Mouse (Mus musculus) lung, postnatal 0 days (tissue): ENCODE measurements at regions not wholly inside any gene's neighbourhood (a gene's known extent, or its start where the extent isn't known, plus 50 kb on each side); places are given as distances from the start of the nearest gene placed in this dataset.

Source experiments
- ATAC-seq: fragments of 200-750 bp; cut with Nextera tagmentation; 2 replicates; pipeline ENCODE4 v1.8.0; 2017; ENCODE audit warnings: moderate library complexity
- DNase-seq: peaks from one replicate; pipeline ENCODE4 v3.0.0-alpha.2; 2016; ENCODE audit warnings: low spot score
- H3K27ac ChIP-seq: fragments of 300-500 bp; sonication (generic); 2 replicates; pipeline ENCODE4 v1.5.1; 2014; ENCODE audit warnings: antibody characterized with exemption, mild to moderate bottlenecking, low read length, mixed read lengths
- H3K27me3 ChIP-seq: fragments of 300-500 bp; sonication (generic); replicated peaks from 2 replicates; pipeline ENCODE4 v1.6.1; 2014; ENCODE audit warnings: low read length, mixed read lengths; ENCODE audit not compliant: insufficient read depth
- H3K36me3 ChIP-seq: fragments of 300-500 bp; sonication (generic); 2 replicates; pipeline ENCODE4 v1.6.1; 2014; ENCODE audit warnings: low read length, mixed read lengths; ENCODE audit not compliant: insufficient read depth
- H3K4me1 ChIP-seq: fragments of 300-500 bp; sonication (generic); 2 replicates; pipeline ENCODE4 v1.6.1; 2014; ENCODE audit warnings: antibody characterized with exemption, low read depth, low read length, mixed read lengths; ENCODE audit not compliant: insufficient read depth
- H3K4me2 ChIP-seq: fragments of 300-500 bp; sonication (generic); replicated peaks from 2 replicates; pipeline ENCODE4 v1.6.1; 2014; ENCODE audit warnings: low read depth, mild to moderate bottlenecking, low read length, moderate library complexity, mixed read lengths
- H3K4me3 ChIP-seq: fragments of 300-500 bp; sonication (generic); 2 replicates; pipeline ENCODE4 v1.5.1; 2014; ENCODE audit warnings: low read depth, low read length
- H3K9ac ChIP-seq: fragments of 300-500 bp; sonication (generic); replicated peaks from 2 replicates; pipeline ENCODE4 v1.6.1; 2014; ENCODE audit warnings: low read depth, mild to moderate bottlenecking
- H3K9me3 ChIP-seq: fragments of 300-500 bp; sonication (generic); 2 replicates; pipeline ENCODE4 v1.6.1; 2016; ENCODE audit warnings: low read length, mixed read lengths
- CTCF ChIP-seq: IDR thresholded peaks from 2 replicates; pipeline ENCODE4 v1.5.1; 2016; ENCODE audit warnings: antibody characterized with exemption, mild to moderate bottlenecking
- EP300 ChIP-seq: IDR thresholded peaks from 2 replicates; pipeline ENCODE4 v1.6.1; 2016; ENCODE audit warnings: antibody characterized with exemption, mild to moderate bottlenecking, control low read depth
- WGBS: fragments of 180-500 bp; shearing (Covaris S2); extraction: QIAGEN DNeasy Blood & Tissue Kit; methylation state at CpG from one replicate; pipeline ENCODE4 v1.1.7; 2014; 5-methylcytosine and 5-hydroxymethylcytosine counted together

GRCm38 (mm10) chr2:63920997-63921396, 176.8 kb downstream of the Fign start:
- no peaks in the 10 kb centered on the region for H3K36me3 ChIP-seq

GRCm38 (mm10) chr2:63920019-63920418, 177.8 kb downstream of the Fign start:
- DNase-seq (no peak), ATAC-seq (no peak)
- WGBS: 86% methylated on average over 4 of the region's 4 CpGs
- no peak for TF ChIP-seq EP300
- TF ChIP-seq CTCF: no peak
- no peak overlapping the region for H3K4me3 ChIP-seq
- no peak overlapping the region for H3K9ac ChIP-seq
- no peaks in the 10 kb centered on the region for H3K27me3 ChIP-seq
- no peaks in the 10 kb centered on the region for H3K36me3 ChIP-seq
- no peaks in the 10 kb centered on the region for H3K9me3 ChIP-seq
- no peak overlapping the region for H3K4me2 ChIP-seq
- H3K4me1 ChIP-seq: no peaks in the 10 kb centered on the region
- H3K27ac ChIP-seq: no peak overlapping the region

More at GRCm38 (mm10) chr2:63920997-63921396, 176.8 kb downstream of the Fign start:
- no peak overlapping the region for H3K27ac ChIP-seq
- DNase-seq (no peak), ATAC-seq (no peak)
- WGBS: 28% methylated on average over 3 of the region's 3 CpGs
- no peak for TF ChIP-seq EP300
- no peaks in the 10 kb centered on the region for H3K9me3 ChIP-seq
- no peaks in the 10 kb centered on the region for H3K27me3 ChIP-seq
- no peak overlapping the region for H3K9ac ChIP-seq
- H3K4me3 ChIP-seq: no peak overlapping the region
- no peak overlapping the region for H3K4me2 ChIP-seq
- no peaks in the 10 kb centered on the region for H3K4me1 ChIP-seq

GRCm38 (mm10) chr2:63900644-63901043, 197.2 kb downstream of the Fign start:
- no peaks in the 10 kb centered on the region for H3K9me3 ChIP-seq
- no peaks in the 10 kb centered on the region for H3K36me3 ChIP-seq
- H3K4me3 ChIP-seq: no peak overlapping the region
- TF ChIP-seq EP300 (no peak), CTCF (no peak)
- no peaks in the 10 kb centered on the region for H3K27me3 ChIP-seq
- H3K9ac ChIP-seq: no peak overlapping the region
- H3K4me1 ChIP-seq: no peaks in the 10 kb centered on the region
- ATAC-seq: no peak
- no peak overlapping the region for H3K4me2 ChIP-seq
- no peak for DNase-seq
- H3K27ac ChIP-seq: no peak overlapping the region

- H3K36me3 ChIP-seq: no peaks in the 10 kb centered on the region
- WGBS: 62% methylated on average over 6 of the region's 6 CpGs
- no peaks in the 10 kb centered on the region for H3K9me3 ChIP-seq
- no peak overlapping the region for H3K27ac ChIP-seq
- ATAC-seq (no peak), DNase-seq (no peak)
- no peak overlapping the region for H3K9ac ChIP-seq
- no peaks in the 10 kb centered on the region for H3K27me3 ChIP-seq
- H3K4me2 ChIP-seq: no peak overlapping the region
- no peak for TF ChIP-seq CTCF
- TF ChIP-seq EP300: no peak
- no peak overlapping the region for H3K4me3 ChIP-seq
- no peaks in the 10 kb centered on the region for H3K4me1 ChIP-seq
Observed at GRCm38 (mm10) chr2:63878477-63878876, 219.4 kb downstream of the Fign start.

- H3K27me3 ChIP-seq: no peaks in the 10 kb centered on the region
- TF ChIP-seq CTCF (no peak), EP300 (no peak)
- ATAC-seq: no peak
- H3K36me3 ChIP-seq: no peaks in the 10 kb centered on the region
- H3K4me2 ChIP-seq: no peak overlapping the region
- no peak overlapping the region for H3K27ac ChIP-seq
- no peaks in the 10 kb centered on the region for H3K4me1 ChIP-seq
- no peak for DNase-seq
- no peak overlapping the region for H3K9ac ChIP-seq
- H3K9me3 ChIP-seq: no peaks in the 10 kb centered on the region
- no peak overlapping the region for H3K4me3 ChIP-seq
Observed at GRCm38 (mm10) chr2:63877387-63877786, 220.5 kb downstream of the Fign start.

- Histone ChIP-seq H3K4me3 (no peak overlapping the region), H3K27ac (no peak overlapping the region), H3K36me3 (no peaks in the 10 kb centered on the region), H3K27me3 (no peaks in the 10 kb centered on the region), H3K4me1 (no peaks in the 10 kb centered on the region), H3K4me2 (no peak overlapping the region), H3K9me3 (no peaks in the 10 kb centered on the region), H3K9ac (no peak overlapping the region)
- ATAC-seq (no peak), DNase-seq (peak; percentile 20)
- no peak for TF ChIP-seq EP300
- no peak for TF ChIP-seq CTCF
- WGBS: 12% methylated on average over 3 of the region's 3 CpGs
Observed at GRCm38 (mm10) chr2:63876375-63876774, 221.5 kb downstream of the Fign start.

- no peaks in the 10 kb centered on the region for H3K9me3 ChIP-seq
- H3K4me2 ChIP-seq: no peak overlapping the region
- no peaks in the 10 kb centered on the region for H3K4me1 ChIP-seq
- no peaks in the 10 kb centered on the region for H3K36me3 ChIP-seq
- no peak overlapping the region for H3K9ac ChIP-seq
- H3K27ac ChIP-seq: no peak overlapping the region
- no peaks in the 10 kb centered on the region for H3K27me3 ChIP-seq
- ATAC-seq (no peak), DNase-seq (no peak)
- no peak for TF ChIP-seq CTCF
- TF ChIP-seq EP300: no peak
- no peak overlapping the region for H3K4me3 ChIP-seq
- WGBS: 35% methylated on average over 4 of the region's 4 CpGs
Observed at GRCm38 (mm10) chr2:63875101-63875500, 222.7 kb downstream of the Fign start.
